Mouse (Mus musculus) stomach, embryonic 15.5 days (tissue): Measurements from ENCODE around the gene Mast4. TPM values are rescaled to one million over a fixed set of nuclear protein-coding genes. Genes with fewer than 3 reads are reported as not detected.

Source experiments
- ATAC-seq: fragments of 200-750 bp; cut with Nextera tagmentation; 2 replicates; pipeline ENCODE4 v1.8.0; 2017; ENCODE audit warnings: low read depth, moderate number of reproducible peaks, moderate TSS enrichment; ENCODE audit not compliant: insufficient read depth, low FRiP score
- H3K27ac ChIP-seq: fragments of 300-500 bp; sonication (generic); 2 replicates; pipeline ENCODE4 v1.5.1; 2015; ENCODE audit warnings: mild to moderate bottlenecking, inconsistent platforms
- H3K27me3 ChIP-seq: fragments of 300-500 bp; sonication (generic); replicated peaks from 2 replicates; pipeline ENCODE4 v1.6.1; 2015; ENCODE audit warnings: inconsistent platforms
- H3K36me3 ChIP-seq: fragments of 300-500 bp; sonication (generic); 2 replicates; pipeline ENCODE4 v1.6.1; 2015; ENCODE audit warnings: inconsistent platforms
- H3K4me1 ChIP-seq: fragments of 300-500 bp; sonication (generic); 2 replicates; pipeline ENCODE4 v1.6.1; 2015; ENCODE audit warnings: inconsistent platforms
- H3K4me2 ChIP-seq: fragments of 300-500 bp; sonication (generic); 2 replicates; pipeline ENCODE4 v1.6.1; 2015; ENCODE audit warnings: mild to moderate bottlenecking, inconsistent platforms
- H3K4me3 ChIP-seq: fragments of 300-500 bp; sonication (generic); replicated peaks from 2 replicates; pipeline ENCODE4 v1.5.1; 2015; ENCODE audit warnings: inconsistent platforms
- H3K9ac ChIP-seq: fragments of 300-500 bp; sonication (generic); 2 replicates; pipeline ENCODE4 v1.6.1; 2015; ENCODE audit warnings: inconsistent platforms
- H3K9me3 ChIP-seq: fragments of 300-500 bp; sonication (generic); 2 replicates; pipeline ENCODE4 v1.6.1; 2016; ENCODE audit warnings: inconsistent platforms
- WGBS: fragments of 180-500 bp; shearing (Covaris S2); methylation state at CpG from one replicate; pipeline ENCODE4 v1.1.7; 2015; 5-methylcytosine and 5-hydroxymethylcytosine counted together
- polyA plus RNA-seq: library from polyadenylated mRNA; unstranded; fragments of >200 nt; fragmentation: Nextera tagmentation; extraction: Ambion mirVana; gene quantifications from 2 replicates; pipeline ENCODE4 v1.2.1, GENCODE M21; 2015

The Mast4 gene
- polyA plus RNA-seq, 1 experiment from 2014 or later, result 29.5 TPM

- Histone ChIP-seq H3K4me2 (no peak overlapping the region), H3K27me3 (no peaks in the 10 kb centered on the region), H3K36me3 (no peaks in the 10 kb centered on the region), H3K4me3 (no peak overlapping the region), H3K4me1 (no peaks in the 10 kb centered on the region), H3K9ac (no peak overlapping the region), H3K9me3 (no peaks in the 10 kb centered on the region), H3K27ac (no peak overlapping the region)
- 63% methylated on average over 2 of the region's 2 CpGs for WGBS
- no peak for ATAC-seq
Measured at GRCm38 (mm10) chr13:102947546-102947945, 386.8 kb downstream of the Mast4 start.

GRCm38 (mm10) chr13:102946024-102946821 is 388.1 kb downstream of the Mast4 start:
- Histone ChIP-seq H3K4me2 (no peak overlapping the region), H3K9me3 (no peaks in the 10 kb centered on the region), H3K4me1 (no peaks in the 10 kb centered on the region), H3K4me3 (no peak overlapping the region), H3K27ac (no peak overlapping the region), H3K27me3 (no peaks in the 10 kb centered on the region), H3K9ac (no peak overlapping the region), H3K36me3 (no peaks in the 10 kb centered on the region)
- WGBS, result 60% methylated on average over 13 of the region's 13 CpGs
- ATAC-seq, result no peak

- H3K27ac ChIP-seq, result no peak overlapping the region
- H3K4me1 ChIP-seq, result no peaks in the 10 kb centered on the region
- ATAC-seq, result no peak
- no peak overlapping the region for H3K4me2 ChIP-seq
- no peaks in the 10 kb centered on the region for H3K9me3 ChIP-seq
- no peak overlapping the region for H3K9ac ChIP-seq
- H3K36me3 ChIP-seq, result no peaks in the 10 kb centered on the region
- 90% methylated on average over 7 of the region's 7 CpGs for WGBS
- H3K27me3 ChIP-seq, result no peaks in the 10 kb centered on the region
- no peak overlapping the region for H3K4me3 ChIP-seq
Measured at GRCm38 (mm10) chr13:102945450-102945849, 388.8 kb downstream of the Mast4 start.

- H3K4me3 ChIP-seq, result no peak overlapping the region
- no peak for ATAC-seq
- H3K36me3 ChIP-seq, result no peaks in the 10 kb centered on the region
- 85% methylated on average over 4 of the region's 4 CpGs for WGBS
- no peak overlapping the region for H3K4me2 ChIP-seq
- no peak overlapping the region for H3K27ac ChIP-seq
- no peak overlapping the region for H3K9ac ChIP-seq
- H3K9me3 ChIP-seq, result no peaks in the 10 kb centered on the region
- no peaks in the 10 kb centered on the region for H3K27me3 ChIP-seq
- no peaks in the 10 kb centered on the region for H3K4me1 ChIP-seq
Measured at GRCm38 (mm10) chr13:102944516-102944915, 389.8 kb downstream of the Mast4 start.

GRCm38 (mm10) chr13:102942557-102942956 is 391.7 kb downstream of the Mast4 start:
- no peaks in the 10 kb centered on the region for H3K36me3 ChIP-seq
- H3K4me3 ChIP-seq, result no peak overlapping the region
- H3K27ac ChIP-seq, result no peak overlapping the region
- ATAC-seq, result no peak
- H3K9ac ChIP-seq, result no peak overlapping the region
- no peak overlapping the region for H3K4me2 ChIP-seq
- H3K4me1 ChIP-seq, result no peaks in the 10 kb centered on the region
- WGBS, result 69% methylated on average over 2 of the region's 2 CpGs
- no peaks in the 10 kb centered on the region for H3K9me3 ChIP-seq
- H3K27me3 ChIP-seq, result no peaks in the 10 kb centered on the region

- Histone ChIP-seq H3K27me3 (no peaks in the 10 kb centered on the region), H3K4me1 (no peaks in the 10 kb centered on the region), H3K9ac (no peak overlapping the region), H3K36me3 (no peaks in the 10 kb centered on the region), H3K4me3 (no peak overlapping the region), H3K4me2 (no peak overlapping the region), H3K9me3 (no peaks in the 10 kb centered on the region), H3K27ac (no peak overlapping the region)
- WGBS, result 86% methylated on average over 6 of the region's 6 CpGs
- ATAC-seq, result no peak
Measured at GRCm38 (mm10) chr13:102940476-102940875, 393.8 kb downstream of the Mast4 start.

- Histone ChIP-seq H3K9me3 (no peaks in the 10 kb centered on the region), H3K27ac (no peak overlapping the region), H3K4me1 (no peaks in the 10 kb centered on the region), H3K4me2 (no peak overlapping the region), H3K27me3 (no peaks in the 10 kb centered on the region), H3K36me3 (no peaks in the 10 kb centered on the region), H3K9ac (no peak overlapping the region), H3K4me3 (no peak overlapping the region)
- ATAC-seq, result no peak
- WGBS, result 87% methylated on average over 2 of the region's 2 CpGs
Measured at GRCm38 (mm10) chr13:102936233-102936632, 398.1 kb downstream of the Mast4 start.

- Histone ChIP-seq H3K4me2 (no peak overlapping the region), H3K9me3 (no peaks in the 10 kb centered on the region), H3K27me3 (no peaks in the 10 kb centered on the region), H3K4me1 (no peaks in the 10 kb centered on the region), H3K36me3 (no peaks in the 10 kb centered on the region), H3K27ac (no peak overlapping the region), H3K9ac (no peak overlapping the region), H3K4me3 (no peak overlapping the region)
- WGBS, result 54% methylated on average over 3 of the region's 3 CpGs
- no peak for ATAC-seq
Measured at GRCm38 (mm10) chr13:102935788-102936187, 398.5 kb downstream of the Mast4 start.

- no peak for ATAC-seq
- WGBS, result 90% methylated on average over 5 of the region's 5 CpGs
- H3K27me3 ChIP-seq, result no peaks in the 10 kb centered on the region
- H3K36me3 ChIP-seq, result no peaks in the 10 kb centered on the region
- H3K27ac ChIP-seq, result no peak overlapping the region
- H3K4me3 ChIP-seq, result no peak overlapping the region
- H3K4me1 ChIP-seq, result no peaks in the 10 kb centered on the region
- H3K9me3 ChIP-seq, result no peaks in the 10 kb centered on the region
- no peak overlapping the region for H3K9ac ChIP-seq
- H3K4me2 ChIP-seq, result no peak overlapping the region
Measured at GRCm38 (mm10) chr13:102933702-102934101, 400.6 kb downstream of the Mast4 start.

- WGBS, result 73% methylated on average over 9 of the region's 9 CpGs
Measured at GRCm38 (mm10) chr13:102932434-102932833, 401.9 kb downstream of the Mast4 start.

GRCm38 (mm10) chr13:102931951-102932350 is 402.3 kb downstream of the Mast4 start:
- H3K36me3 ChIP-seq, result no peaks in the 10 kb centered on the region
- H3K4me2 ChIP-seq, result no peak overlapping the region
- no peaks in the 10 kb centered on the region for H3K4me1 ChIP-seq
- H3K9me3 ChIP-seq, result no peaks in the 10 kb centered on the region
- no peak overlapping the region for H3K27ac ChIP-seq
- 91% methylated on average over 1 of the region's 1 CpGs for WGBS
- H3K27me3 ChIP-seq, result no peaks in the 10 kb centered on the region
- no peak for ATAC-seq
- no peak overlapping the region for H3K9ac ChIP-seq
- H3K4me3 ChIP-seq, result no peak overlapping the region

More at GRCm38 (mm10) chr13:102932434-102932833, 401.9 kb downstream of the Mast4 start:
- no peak for ATAC-seq
- Histone ChIP-seq H3K4me3 (no peak overlapping the region), H3K4me1 (no peaks in the 10 kb centered on the region), H3K9me3 (no peaks in the 10 kb centered on the region), H3K27me3 (no peaks in the 10 kb centered on the region), H3K36me3 (no peaks in the 10 kb centered on the region), H3K9ac (no peak overlapping the region), H3K27ac (no peak overlapping the region), H3K4me2 (no peak overlapping the region)

- Histone ChIP-seq H3K4me1 (no peaks in the 10 kb centered on the region), H3K4me3 (no peak overlapping the region), H3K27ac (no peak overlapping the region), H3K27me3 (no peaks in the 10 kb centered on the region), H3K9ac (no peak overlapping the region), H3K9me3 (no peaks in the 10 kb centered on the region), H3K36me3 (no peaks in the 10 kb centered on the region), H3K4me2 (no peak overlapping the region)
- 66% methylated on average over 7 of the region's 7 CpGs for WGBS
- ATAC-seq, result no peak
Measured at GRCm38 (mm10) chr13:102925844-102926598, 408.3 kb downstream of the Mast4 start.
